Mouse (Mus musculus): ENCODE data around the gene Rpl9.

Gene Rpl9

GRCm38 (mm10) chr5:65390648-65391644 is at the start of gene Rpl9, which contains the start of gene Lias:
Rpl9 (minus strand) TSS chr5:65391444.
Lias (plus strand) TSS chr5:65391497.
- DNase-seq (ENCODE audit: low spot score), result peak; percentile 95

DNA sequence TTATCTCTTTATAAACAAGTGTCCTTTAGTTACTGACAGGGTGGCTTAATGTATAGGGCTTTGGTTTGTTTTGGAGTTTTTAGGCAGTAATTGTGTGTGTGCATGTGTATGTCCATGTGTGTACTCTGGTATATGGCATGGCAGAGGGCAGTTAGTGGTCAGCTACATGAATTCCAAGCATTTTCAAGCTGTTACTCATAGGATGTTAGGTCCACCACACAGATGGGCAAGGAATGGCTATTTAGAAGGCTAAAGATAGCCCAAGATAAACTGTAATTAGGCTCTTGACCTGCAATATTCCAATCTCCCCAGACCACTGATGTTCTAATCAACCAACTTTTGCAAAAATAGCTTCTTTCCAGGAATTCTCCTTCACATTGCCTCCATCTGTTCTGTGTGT is 46.8 kb upstream of the Rpl9 start:
- no peak for DNase-seq (ENCODE audit: low spot score)

GRCm38 (mm10) chr5:65435806-65436561 is 44.7 kb upstream of the Rpl9 start, which contains the start of gene Ugdh:
Ugdh (minus strand) TSS chr5:65435949.
- peak; percentile 93 for DNase-seq (ENCODE audit: low spot score)

- DNase-seq (ENCODE audit: low spot score), result no peak
Measured at GRCm38 (mm10) chr5:65435363-65435805, 44.1 kb upstream of the Rpl9 start.

DNA sequence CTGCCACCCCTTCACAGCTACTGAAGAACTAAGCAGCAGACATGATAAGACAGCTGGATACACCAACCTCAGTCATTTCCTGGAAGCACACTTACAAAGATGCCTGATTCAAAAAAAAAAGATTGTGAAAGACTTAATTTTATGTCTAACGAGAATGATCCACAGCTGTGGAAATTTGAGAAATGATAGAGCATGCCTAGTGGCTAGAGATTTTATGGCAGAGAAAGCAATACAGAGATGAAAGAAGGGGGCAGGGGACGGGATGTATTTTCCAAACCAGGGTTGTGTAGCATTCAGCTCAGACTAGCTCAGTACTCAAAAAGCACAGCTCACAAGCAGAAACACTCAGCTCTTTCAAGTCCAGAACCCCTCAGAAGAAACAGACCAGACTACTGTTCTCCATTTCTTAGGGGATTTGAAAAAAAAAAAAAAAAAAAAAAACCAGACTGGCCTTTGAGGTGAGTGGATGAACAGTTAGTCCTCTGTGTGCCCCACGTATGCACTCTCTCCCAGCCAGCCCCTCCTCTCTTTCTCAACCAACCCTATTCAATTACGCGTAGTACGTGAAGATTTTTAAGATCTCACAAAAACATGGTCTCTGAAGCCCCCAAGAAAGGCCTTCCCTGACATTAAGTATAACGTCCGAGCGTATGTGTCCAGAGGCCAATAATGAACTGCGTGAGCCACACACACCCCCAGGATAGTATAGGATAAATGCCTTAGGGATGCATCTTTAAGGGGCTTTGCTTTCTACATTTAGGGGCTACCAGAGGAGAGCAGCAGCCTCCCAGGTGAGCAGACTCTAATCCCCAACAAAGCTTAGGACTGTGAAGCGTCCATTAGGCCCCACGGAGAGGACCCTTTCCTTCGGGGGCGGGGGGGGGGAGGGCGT is 43.5 kb upstream of the Rpl9 start:
- no peak for DNase-seq (ENCODE audit: low spot score)

- no peak for DNase-seq (ENCODE audit: low spot score)
Measured at GRCm38 (mm10) chr5:65429441-65429840, 38.2 kb upstream of the Rpl9 start.

- DNase-seq (ENCODE audit: low spot score), result no peak
Measured at GRCm38 (mm10) chr5:65428321-65428720, 37.1 kb upstream of the Rpl9 start.

DNA sequence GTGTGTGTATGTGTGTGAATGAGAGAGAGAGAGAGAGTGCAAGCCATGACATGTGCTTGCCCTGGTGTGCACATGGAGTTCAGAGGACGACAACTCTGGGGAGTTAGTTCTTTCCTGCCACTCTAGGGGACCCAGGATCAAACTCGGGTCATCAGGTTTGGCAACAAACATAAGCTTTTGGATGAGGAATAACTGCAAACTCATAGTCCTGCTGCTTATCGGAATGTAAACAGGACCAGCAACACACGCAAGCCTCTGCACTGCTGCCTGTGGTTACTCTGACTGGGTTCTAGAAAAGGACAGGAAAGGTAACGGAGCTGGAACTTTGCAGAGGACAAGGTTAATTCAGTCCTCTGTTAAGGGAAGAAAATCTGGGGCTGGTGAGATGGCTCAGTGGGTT is 34.0 kb upstream of the Rpl9 start:
- DNase-seq (ENCODE audit: low spot score), result no peak

- no peak for DNase-seq (ENCODE audit: low spot score)
Measured at GRCm38 (mm10) chr5:65424215-65424614, 33.0 kb upstream of the Rpl9 start.

DNA sequence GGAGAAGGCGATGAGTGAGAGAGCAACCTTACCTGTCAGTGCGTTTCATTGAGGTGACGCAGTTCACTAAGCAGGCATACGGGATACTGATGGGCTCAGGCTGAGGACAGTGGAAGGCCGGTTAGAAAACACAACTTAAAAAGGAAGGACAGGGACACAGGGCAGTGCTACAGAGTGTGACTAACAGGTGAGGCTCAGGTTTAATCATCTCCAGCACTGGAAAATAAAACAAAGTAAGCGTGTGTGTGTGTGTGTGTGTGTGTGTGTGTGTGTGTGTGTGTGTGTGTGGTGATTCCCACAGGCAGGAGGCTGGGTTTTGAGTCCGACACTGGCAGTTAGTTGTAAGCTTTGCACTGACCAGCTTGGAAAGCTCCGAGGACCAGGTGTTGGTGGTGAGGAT is 31.6 kb upstream of the Rpl9 start:
- DNase-seq (ENCODE audit: low spot score), result no peak

DNA sequence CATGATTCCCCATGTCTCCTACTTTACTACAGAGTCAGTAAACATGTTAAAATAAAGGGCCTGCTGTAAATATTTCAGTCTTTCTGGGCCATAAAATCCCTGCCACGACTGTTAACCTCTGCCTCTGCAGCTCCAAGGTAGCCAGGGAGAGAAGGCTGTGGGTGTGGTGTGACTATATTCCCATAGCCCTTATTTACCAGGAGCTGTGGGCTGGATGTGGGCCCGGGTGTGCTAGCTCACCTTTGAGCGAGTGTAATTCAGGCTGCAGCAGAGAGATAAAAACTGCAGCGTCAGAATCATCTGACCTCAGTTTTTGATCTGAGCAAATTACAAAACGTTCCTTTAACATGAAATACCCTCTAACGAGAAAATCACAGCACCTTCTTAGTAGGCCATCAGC is 29.6 kb upstream of the Rpl9 start:
- DNase-seq (ENCODE audit: low spot score), result no peak

- DNase-seq (ENCODE audit: low spot score), result no peak
Measured at GRCm38 (mm10) chr5:65419136-65419535, 27.9 kb upstream of the Rpl9 start.

GRCm38 (mm10) chr5:65415653-65416458 is 24.6 kb upstream of the Rpl9 start:
- no peak for DNase-seq (ENCODE audit: low spot score)

DNA sequence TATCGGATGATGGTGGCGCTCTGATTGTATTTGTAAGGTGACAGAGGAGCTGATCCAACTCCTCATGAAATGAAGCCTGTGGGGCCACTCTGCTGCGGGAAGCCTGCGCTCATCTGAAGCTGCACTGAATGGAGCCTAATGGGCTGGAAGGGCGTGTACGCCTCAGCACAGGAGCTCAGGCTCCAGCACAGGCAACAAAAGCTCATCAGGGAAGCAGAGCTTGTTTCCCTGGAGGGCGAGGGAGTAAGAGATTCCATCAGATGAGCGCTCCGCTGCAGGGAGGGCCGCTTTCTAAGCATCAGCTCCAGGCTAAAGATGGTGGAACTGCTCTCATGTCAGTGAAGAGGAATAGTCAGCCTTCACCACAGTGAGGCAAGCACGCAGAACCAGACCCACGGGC is 16.7 kb upstream of the Rpl9 start:
- DNase-seq (ENCODE audit: low spot score), result no peak

GRCm38 (mm10) chr5:65401251-65401994 is 10.2 kb upstream of the Rpl9 start:
- DNase-seq (ENCODE audit: low spot score), result peak; percentile 65

GRCm38 (mm10) chr5:65394425-65394824 is 3.2 kb upstream of the Rpl9 start:
- DNase-seq (ENCODE audit: low spot score), result no peak

DNA sequence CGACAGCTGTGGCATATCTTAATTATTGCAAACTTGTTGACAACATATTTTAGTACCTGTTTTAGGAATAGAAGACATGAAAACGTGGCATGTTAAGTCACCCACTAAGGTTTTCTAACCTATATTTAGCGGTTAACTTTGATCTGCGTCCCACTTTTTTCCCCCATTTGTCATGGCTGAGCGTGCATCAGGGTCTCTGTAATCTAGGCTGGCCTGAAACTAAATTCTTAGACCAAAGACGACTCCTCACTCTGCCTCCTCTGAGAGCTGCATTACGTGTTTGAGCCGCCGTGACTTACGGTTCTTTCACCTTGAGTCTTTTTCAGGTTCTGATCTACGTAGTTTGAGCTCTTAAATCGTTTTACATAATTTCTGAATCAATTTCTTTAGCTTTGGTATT is 509 bp upstream of the Rpl9 start:
- no peak for DNase-seq (ENCODE audit: low spot score)

DNA sequence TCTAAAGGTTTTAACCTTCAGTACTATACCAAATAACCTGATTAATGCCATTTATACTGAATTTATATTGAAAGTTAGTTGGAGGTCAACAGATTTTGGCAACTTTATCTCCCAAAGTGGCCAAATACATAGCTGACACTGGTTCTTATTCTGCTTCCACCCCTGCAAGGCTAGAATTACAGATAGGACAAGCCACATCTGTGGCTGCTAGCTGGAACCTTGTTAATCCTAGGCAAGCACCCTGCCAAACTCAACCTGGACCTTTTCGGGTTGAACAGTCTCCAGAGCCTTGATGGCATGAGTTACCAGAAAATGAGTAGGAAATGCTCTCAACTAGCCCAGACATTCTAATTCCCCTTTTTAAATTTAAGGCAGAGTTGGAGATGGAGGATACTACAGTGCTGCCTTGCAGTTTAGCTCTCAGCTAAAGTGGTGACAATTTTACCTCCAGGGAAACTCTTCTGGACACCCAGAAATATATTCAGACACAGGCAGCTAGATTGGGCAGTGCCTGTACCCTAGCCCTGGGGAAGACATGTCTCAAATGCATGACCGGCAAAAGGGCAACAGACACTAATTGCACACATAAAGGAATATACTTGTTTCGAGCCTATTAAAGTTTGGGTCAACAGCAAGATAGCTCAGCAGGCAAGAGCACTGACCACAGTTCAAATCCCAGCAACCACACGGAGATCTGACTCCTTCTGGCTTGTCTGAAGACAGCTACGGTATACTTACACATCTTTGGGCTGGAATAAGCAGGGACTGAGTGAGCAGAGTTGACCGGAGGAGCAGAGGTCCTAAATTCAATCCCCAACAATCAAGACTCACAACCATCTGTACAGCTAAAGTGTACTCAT is 4.0 kb downstream of the Rpl9 start:
- no peak for DNase-seq (ENCODE audit: low spot score)

GRCm38 (mm10) chr5:65385704-65386103 is 5.5 kb downstream of the Rpl9 start:
- DNase-seq (ENCODE audit: low spot score), result no peak

All from left cerebral cortex, adult 11 months (tissue).